Mouse (Mus musculus): ENCODE measurements around the gene Ctsd.

DNA sequence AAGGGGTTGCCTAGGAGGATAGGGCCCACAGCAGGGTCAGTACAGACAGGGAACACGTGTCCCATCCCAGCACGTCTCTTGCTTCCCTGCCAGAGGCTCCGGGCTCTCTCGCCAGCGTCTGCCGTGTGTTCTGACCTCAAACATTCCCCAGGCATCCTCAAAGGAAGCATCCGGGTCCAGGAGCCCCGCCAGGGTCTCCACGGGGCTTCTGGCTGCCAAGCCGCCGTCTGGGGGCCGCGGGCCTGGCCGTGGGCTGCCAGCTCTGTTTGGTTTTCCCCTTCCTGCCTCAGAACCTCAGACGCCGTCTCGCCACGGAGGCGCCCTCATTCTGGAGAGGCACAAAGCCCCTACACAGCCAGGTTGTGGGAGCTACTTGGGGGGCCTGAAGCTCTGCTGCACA, 45.8 kb upstream of the Ctsd start:
- TF ChIP-seq CTCF (IDR thresholded peaks at IDR 0.05; ENCODE audit: borderline replicate concordance, insufficient read depth, low read depth, low read length) = no peak
- TF ChIP-seq POLR2A (IDR thresholded peaks at IDR 0.05; ENCODE audit: borderline replicate concordance, insufficient read depth, low read length) = no peak
